Mouse (Mus musculus): ENCODE results near the gene Krtap4-9.
"Not testable (repeated sequence)": the region's sequence is repeated elsewhere in the genome, so short reads cannot be mapped to it uniquely, and the experiment has no call there.

The Krtap4-9 gene

GRCm38 (mm10) chr11:99784900-99785299, at the start of gene Krtap4-9:
Gene Krtap4-9 (plus strand): TSS chr11:99785200.
- not testable (repeated sequence) for ATAC-seq (ENCODE audit: insufficient number of reproducible peaks, low FRiP score, low TSS enrichment)

DNA sequence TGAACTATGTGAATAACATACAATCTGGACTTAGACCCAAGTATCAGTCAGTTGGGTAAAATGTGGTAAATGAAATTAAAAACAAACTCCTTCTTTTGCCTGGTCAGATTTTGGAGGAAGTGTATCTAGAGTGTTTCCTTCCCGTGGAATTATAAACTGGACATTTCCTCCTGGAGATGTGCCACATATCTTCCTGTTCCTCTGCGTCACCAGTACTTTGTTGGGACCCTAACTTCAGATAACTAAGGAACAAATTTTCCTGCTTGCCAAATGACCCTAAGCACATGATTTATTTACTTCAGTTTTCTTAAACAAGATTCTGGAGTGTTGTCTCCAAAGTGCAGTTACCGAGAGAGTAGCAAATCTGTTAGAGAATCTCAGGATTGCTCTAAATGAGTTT, 41.0 kb upstream of the Krtap4-9 start:
- no peak for ATAC-seq (ENCODE audit: insufficient number of reproducible peaks, low FRiP score, low TSS enrichment)

GRCm38 (mm10) chr11:99758877-99759276, 26.1 kb upstream of the Krtap4-9 start:
- ATAC-seq (ENCODE audit: insufficient number of reproducible peaks, low FRiP score, low TSS enrichment): no peak

GRCm38 (mm10) chr11:99768410-99768809, 16.6 kb upstream of the Krtap4-9 start:
- ATAC-seq (ENCODE audit: insufficient number of reproducible peaks, low FRiP score, low TSS enrichment): no peak

DNA sequence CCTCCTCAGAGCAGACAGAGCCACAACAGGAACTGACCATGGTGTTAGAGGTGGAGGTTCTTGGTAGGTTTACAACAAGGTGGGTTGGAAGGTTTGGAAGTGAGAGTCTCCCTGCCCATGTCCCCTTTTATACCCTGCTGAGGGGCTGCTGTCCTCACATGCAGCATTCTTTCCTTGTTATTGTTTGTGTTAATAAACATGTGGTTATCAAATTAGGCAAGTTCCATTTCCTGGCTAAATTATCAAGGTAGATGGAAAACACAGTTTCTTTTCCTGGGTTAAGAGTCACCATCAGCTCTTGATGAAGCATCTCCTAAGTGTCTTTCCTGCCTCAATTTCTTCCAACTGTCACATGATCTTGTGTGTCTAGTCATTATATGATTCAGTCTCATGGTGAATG, 12.2 kb upstream of the Krtap4-9 start, which contains the start of gene Gm11595:
Gene Gm11595 (minus strand): TSS at position 101 of the 400 bp plus-strand sequence.
- not testable (repeated sequence) for ATAC-seq (ENCODE audit: insufficient number of reproducible peaks, low FRiP score, low TSS enrichment)

DNA sequence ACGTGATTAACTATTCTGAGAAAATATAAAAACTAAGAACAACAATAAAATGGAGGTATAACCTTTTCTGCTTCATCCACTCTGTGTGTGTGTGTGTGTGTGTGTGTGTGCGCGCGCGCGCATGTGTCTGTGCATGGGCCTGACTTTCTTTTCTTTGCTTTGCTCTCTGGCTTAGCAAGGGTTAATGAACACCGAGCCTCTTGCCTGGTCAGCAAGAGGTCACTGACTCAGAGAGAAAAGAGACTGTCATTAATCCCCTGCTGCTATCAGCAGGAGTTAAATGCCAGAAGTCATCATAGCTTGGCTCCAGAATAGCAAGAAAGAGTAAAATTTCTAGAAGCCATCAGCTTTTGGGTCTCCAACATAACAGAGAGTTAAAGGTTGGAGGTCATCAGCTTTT, 6.6 kb upstream of the Krtap4-9 start:
- no peak for ATAC-seq (ENCODE audit: insufficient number of reproducible peaks, low FRiP score, low TSS enrichment)

DNA sequence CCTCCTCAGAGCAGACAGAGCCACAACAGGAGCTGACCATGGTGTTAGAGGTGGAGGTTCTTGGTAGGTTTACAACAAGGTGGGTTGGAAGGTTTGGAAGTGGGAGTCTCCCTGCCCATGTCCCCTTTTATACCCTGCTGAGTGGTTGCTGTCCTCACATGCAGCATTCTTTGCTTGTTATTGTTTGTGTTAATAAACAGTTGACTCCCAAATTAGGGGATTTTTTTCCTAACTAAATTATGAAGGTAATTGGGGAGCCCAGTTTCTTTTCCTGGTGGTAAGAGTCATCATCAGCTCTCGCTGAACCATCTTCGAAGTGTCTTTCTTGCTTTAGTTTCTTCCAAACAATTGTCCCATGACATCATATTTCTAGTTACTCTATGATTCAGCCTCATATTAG, 4.4 kb upstream of the Krtap4-9 start, which contains the start of gene Krtap4-8:
Gene Krtap4-8 (minus strand): TSS at position 101 of the 400 bp plus-strand sequence.
- ATAC-seq (ENCODE audit: insufficient number of reproducible peaks, low FRiP score, low TSS enrichment): no peak

DNA sequence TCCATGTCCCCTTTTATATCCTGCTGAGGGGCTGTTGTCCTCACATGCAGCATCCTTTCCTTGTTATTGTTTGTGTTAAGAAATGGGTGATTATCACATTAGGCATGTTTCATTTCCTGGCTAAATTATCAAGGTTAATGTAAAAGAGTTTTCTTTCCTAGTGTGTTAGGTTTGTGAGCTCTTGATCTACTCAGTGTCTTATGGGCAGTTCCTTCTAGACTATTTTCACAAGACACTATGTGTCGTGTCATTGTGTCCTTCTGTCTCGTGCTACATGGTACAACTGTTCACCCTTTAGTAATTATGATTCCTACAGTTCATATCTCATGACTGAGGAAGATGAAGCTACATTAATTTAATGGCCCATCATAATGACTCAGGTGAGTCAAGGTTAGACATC, 8.4 kb downstream of the Krtap4-9 start, which contains the start of gene Gm11596:
Gene Gm11596 (minus strand): TSS at position 101 of the 400 bp plus-strand sequence.
- ATAC-seq (ENCODE audit: insufficient number of reproducible peaks, low FRiP score, low TSS enrichment): no peak

GRCm38 (mm10) chr11:99798832-99799231, 13.8 kb downstream of the Krtap4-9 start, which contains the start of gene Gm11569:
Gene Gm11569 (minus strand): TSS chr11:99798932.
- not testable (repeated sequence) for ATAC-seq (ENCODE audit: insufficient number of reproducible peaks, low FRiP score, low TSS enrichment)

DNA sequence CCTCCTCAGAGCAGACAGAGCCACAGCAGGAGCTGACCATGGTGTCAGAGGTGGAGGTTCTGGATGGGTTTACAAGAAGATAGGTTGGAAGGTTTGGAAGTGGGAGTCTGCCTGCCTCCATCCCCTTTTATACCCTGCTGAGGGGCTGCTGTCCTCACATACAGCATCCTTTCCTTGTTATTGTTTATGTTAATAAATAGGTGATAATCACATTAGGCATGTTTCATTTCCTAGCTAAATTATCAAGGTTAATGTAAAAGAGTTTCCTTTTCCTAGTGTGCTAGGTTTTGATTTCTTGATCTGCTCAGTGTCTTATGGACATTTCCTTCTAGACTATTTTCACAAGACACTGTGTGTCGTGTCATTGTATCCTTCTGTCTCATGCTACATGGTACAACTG, 19.3 kb downstream of the Krtap4-9 start, which contains the start of gene Gm11554:
Gene Gm11554 (minus strand): TSS at position 101 of the 400 bp plus-strand sequence.
- not testable (repeated sequence) for ATAC-seq (ENCODE audit: insufficient number of reproducible peaks, low FRiP score, low TSS enrichment)

- not testable (repeated sequence) for ATAC-seq (ENCODE audit: insufficient number of reproducible peaks, low FRiP score, low TSS enrichment)
Measured at GRCm38 (mm10) chr11:99809792-99810191, 24.8 kb downstream of the Krtap4-9 start, which contains the start of gene Krtap4-13. Gene Krtap4-13 (minus strand): TSS chr11:99809892.

GRCm38 (mm10) chr11:99815566-99815965, 30.6 kb downstream of the Krtap4-9 start, which contains the start of gene Gm11564:
Gene Gm11564 (minus strand): TSS chr11:99815666.
- ATAC-seq (ENCODE audit: insufficient number of reproducible peaks, low FRiP score, low TSS enrichment): not testable (repeated sequence)
